Mouse (Mus musculus) hindbrain, embryonic 12.5 days (tissue): ENCODE measurements around the gene Notum. TPM values are rescaled to one million over a fixed set of nuclear protein-coding genes. Genes with fewer than 3 reads are reported as not detected.
"Not testable (repeated sequence)": the region's sequence is repeated elsewhere in the genome, so short reads cannot be mapped to it uniquely, and the experiment has no call there.

Experiments used
- ATAC-seq: fragments of 200-750 bp; cut with Nextera tagmentation; 2 replicates; pipeline ENCODE4 v1.8.0; 2017; ENCODE audit warnings: moderate TSS enrichment; ENCODE audit not compliant: low FRiP score
- H3K27ac ChIP-seq: fragments of 300-500 bp; sonication (generic); 2 replicates; pipeline ENCODE4 v1.5.1; 2016; ENCODE audit warnings: mild to moderate bottlenecking
- H3K27me3 ChIP-seq: fragments of 300-500 bp; sonication (generic); 2 replicates; pipeline ENCODE4 v1.6.1; 2016; ENCODE audit warnings: mild to moderate bottlenecking
- H3K36me3 ChIP-seq: fragments of 300-500 bp; sonication (generic); 2 replicates; pipeline ENCODE4 v1.6.1; 2016; ENCODE audit warnings: mild to moderate bottlenecking
- H3K4me1 ChIP-seq: fragments of 300-500 bp; sonication (generic); 2 replicates; pipeline ENCODE4 v1.6.1; 2016
- H3K4me2 ChIP-seq: fragments of 300-500 bp; sonication (generic); replicated peaks from 2 replicates; pipeline ENCODE4 v1.6.1; 2016; ENCODE audit warnings: mild to moderate bottlenecking
- H3K4me3 ChIP-seq: fragments of 300-500 bp; sonication (generic); 2 replicates; pipeline ENCODE4 v1.5.1; 2016; ENCODE audit warnings: mild to moderate bottlenecking
- H3K9ac ChIP-seq: fragments of 300-500 bp; sonication (generic); 2 replicates; pipeline ENCODE4 v1.6.1; 2016; ENCODE audit warnings: mild to moderate bottlenecking, moderate library complexity
- H3K9me3 ChIP-seq: fragments of 300-500 bp; sonication (generic); replicated peaks from 2 replicates; pipeline ENCODE4 v1.6.1; 2016; ENCODE audit warnings: mild to moderate bottlenecking
- WGBS: fragments of 180-500 bp; shearing (Covaris S2); methylation state at CpG from one replicate; pipeline ENCODE4 v1.1.7; 2016; 5-methylcytosine and 5-hydroxymethylcytosine counted together
- polyA plus RNA-seq: library from polyadenylated mRNA; unstranded; fragments of >200 nt; fragmentation: Nextera tagmentation; extraction: Ambion mirVana; gene quantifications from 2 replicates; pipeline ENCODE4 v1.2.1, GENCODE M21; 2016

The Notum gene
- polyA plus RNA-seq, 1 experiment from 2014 or later = 3.0 TPM

- H3K4me3 ChIP-seq = no peak overlapping the region
- no peaks in the 10 kb centered on the region for H3K27me3 ChIP-seq
- ATAC-seq = no peak
- 58% methylated on average over 3 of the region's 3 CpGs for WGBS
- H3K27ac ChIP-seq = no peak overlapping the region
- peaks cover 18% of the 10 kb centered on the region for H3K4me1 ChIP-seq
- peaks cover 52% of the 10 kb centered on the region for H3K36me3 ChIP-seq
- H3K9me3 ChIP-seq = no peaks in the 10 kb centered on the region
- no peak overlapping the region for H3K4me2 ChIP-seq
- no peak overlapping the region for H3K9ac ChIP-seq
Observed at GRCm38 (mm10) chr11:120693461-120693860, 32.5 kb upstream of the Notum start.

GRCm38 (mm10) chr11:120692471-120693011, 31.6 kb upstream of the Notum start:
- no peaks in the 10 kb centered on the region for H3K27me3 ChIP-seq
- H3K36me3 ChIP-seq = peaks cover 61% of the 10 kb centered on the region
- WGBS = 95% methylated on average over 4 of the region's 4 CpGs
- no peaks in the 10 kb centered on the region for H3K9me3 ChIP-seq
- H3K27ac ChIP-seq = no peak overlapping the region
- no peak overlapping the region for H3K9ac ChIP-seq
- H3K4me1 ChIP-seq = peaks cover 18% of the 10 kb centered on the region
- H3K4me3 ChIP-seq = no peak overlapping the region
- ATAC-seq = no peak
- H3K4me2 ChIP-seq = no peak overlapping the region

GRCm38 (mm10) chr11:120689365-120689764, 28.4 kb upstream of the Notum start:
- H3K4me1 ChIP-seq = peaks cover 11% of the 10 kb centered on the region; the same call in 1 of the 2 replicates
- 90% methylated on average over 3 of the region's 3 CpGs for whole genome bisulfite sequencing
- H3K4me3 ChIP-seq = no peak overlapping the region
- 0 out of 2 replicates have a peak overlapping the region, but pooled peaks have one; percentile 27 for H3K9ac ChIP-seq
- no peaks in the 10 kb centered on the region for H3K9me3 ChIP-seq
- H3K27me3 ChIP-seq = no peaks in the 10 kb centered on the region
- peaks cover 68% of the 10 kb centered on the region for H3K36me3 ChIP-seq
- H3K27ac ChIP-seq = no peak overlapping the region
- no peak for ATAC-seq
- no peak overlapping the region for H3K4me2 ChIP-seq

GRCm38 (mm10) chr11:120686650-120687272, 25.8 kb upstream of the Notum start:
- Histone ChIP-seq H3K9ac (no peak overlapping the region), H3K36me3 (peaks cover 70% of the 10 kb centered on the region), H3K4me1 (peaks cover 10% of the 10 kb centered on the region; the same call in 1 of the 2 replicates), H3K9me3 (no peaks in the 10 kb centered on the region), H3K4me3 (no peak overlapping the region), H3K27ac (peak overlapping the region; percentile 12; the same call in 1 of the 2 replicates), H3K27me3 (no peaks in the 10 kb centered on the region), H3K4me2 (no peak overlapping the region)
- ATAC-seq = no peak
- 57% methylated on average over 20 of the region's 20 CpGs for WGBS

- Histone ChIP-seq H3K4me1 (peaks cover 10% of the 10 kb centered on the region; the same call in 1 of the 2 replicates), H3K9ac (no peak overlapping the region), H3K36me3 (peaks cover 75% of the 10 kb centered on the region), H3K27me3 (no peaks in the 10 kb centered on the region), H3K4me3 (no peak overlapping the region), H3K27ac (no peak overlapping the region), H3K4me2 (no peak overlapping the region), H3K9me3 (no peaks in the 10 kb centered on the region)
- WGBS = 88% methylated on average over 2 of the region's 2 CpGs
- ATAC-seq = no peak
Observed at GRCm38 (mm10) chr11:120684660-120685059, 23.7 kb upstream of the Notum start.

- peaks cover 75% of the 10 kb centered on the region for H3K36me3 ChIP-seq
- no peak overlapping the region for H3K4me2 ChIP-seq
- H3K4me1 ChIP-seq = peaks cover 10% of the 10 kb centered on the region; the same call in 1 of the 2 replicates
- no peak for ATAC-seq
- no peak overlapping the region for H3K4me3 ChIP-seq
- no peak overlapping the region for H3K9ac ChIP-seq
- H3K27ac ChIP-seq = no peak overlapping the region
- 87% methylated on average over 2 of the region's 2 CpGs for WGBS
- H3K27me3 ChIP-seq = no peaks in the 10 kb centered on the region
- H3K9me3 ChIP-seq = no peaks in the 10 kb centered on the region
Observed at GRCm38 (mm10) chr11:120684086-120684485, 23.1 kb upstream of the Notum start.

GRCm38 (mm10) chr11:120683536-120683935, 22.6 kb upstream of the Notum start:
- Histone ChIP-seq H3K4me1 (peaks cover 10% of the 10 kb centered on the region; the same call in 1 of the 2 replicates), H3K9me3 (no peaks in the 10 kb centered on the region), H3K27me3 (no peaks in the 10 kb centered on the region), H3K27ac (no peak overlapping the region), H3K4me3 (no peak overlapping the region), H3K9ac (no peak overlapping the region), H3K36me3 (peaks cover 75% of the 10 kb centered on the region), H3K4me2 (no peak overlapping the region)
- ATAC-seq = no peak
- 91% methylated on average over 3 of the region's 3 CpGs for WGBS

- Histone ChIP-seq H3K4me1 (peaks cover 10% of the 10 kb centered on the region; the same call in 1 of the 2 replicates), H3K36me3 (peaks cover 76% of the 10 kb centered on the region), H3K27ac (no peak overlapping the region), H3K4me2 (no peak overlapping the region), H3K9ac (no peak overlapping the region), H3K27me3 (no peaks in the 10 kb centered on the region), H3K4me3 (no peak overlapping the region), H3K9me3 (no peaks in the 10 kb centered on the region)
- WGBS = 96% methylated on average over 5 of the region's 5 CpGs
- no peak for ATAC-seq
Observed at GRCm38 (mm10) chr11:120682683-120683082, 21.7 kb upstream of the Notum start.

GRCm38 (mm10) chr11:120679909-120680308, 18.9 kb upstream of the Notum start:
- no peak for ATAC-seq
- H3K4me1 ChIP-seq = no peaks in the 10 kb centered on the region
- no peaks in the 10 kb centered on the region for H3K27me3 ChIP-seq
- no peak overlapping the region for H3K9ac ChIP-seq
- H3K27ac ChIP-seq = no peak overlapping the region
- peaks cover 71% of the 10 kb centered on the region for H3K36me3 ChIP-seq
- no peak overlapping the region for H3K4me2 ChIP-seq
- H3K4me3 ChIP-seq = no peak overlapping the region
- no peaks in the 10 kb centered on the region for H3K9me3 ChIP-seq
- WGBS = 90% methylated on average over 3 of the region's 3 CpGs

GRCm38 (mm10) chr11:120676951-120677350, 16.0 kb upstream of the Notum start:
- no peak for ATAC-seq
- 95% methylated on average over 4 of the region's 4 CpGs for WGBS
- no peak overlapping the region for H3K9ac ChIP-seq
- no peak overlapping the region for H3K27ac ChIP-seq
- H3K4me3 ChIP-seq = no peak overlapping the region
- H3K4me1 ChIP-seq = peaks cover 10% of the 10 kb centered on the region
- H3K4me2 ChIP-seq = no peak overlapping the region
- H3K9me3 ChIP-seq = no peaks in the 10 kb centered on the region
- peaks cover 53% of the 10 kb centered on the region for H3K36me3 ChIP-seq
- no peaks in the 10 kb centered on the region for H3K27me3 ChIP-seq

- H3K36me3 ChIP-seq = peaks cover 48% of the 10 kb centered on the region
- 87% methylated on average over 4 of the region's 5 CpGs for WGBS
- not testable (repeated sequence) for H3K27ac ChIP-seq, H3K4me2 ChIP-seq, H3K4me1 ChIP-seq, ATAC-seq, H3K9me3 ChIP-seq, H3K27me3 ChIP-seq, H3K9ac ChIP-seq, H3K4me3 ChIP-seq
Observed at GRCm38 (mm10) chr11:120675875-120676274, 14.9 kb upstream of the Notum start.

GRCm38 (mm10) chr11:120673594-120674122, 12.7 kb upstream of the Notum start:
- Histone ChIP-seq H3K9me3 (no peaks in the 10 kb centered on the region), H3K27ac (peak overlapping the region; percentile 91), H3K4me1 (peaks cover 10% of the 10 kb centered on the region), H3K27me3 (no peaks in the 10 kb centered on the region), H3K4me3 (peak overlapping the region; percentile 73), H3K36me3 (peaks cover 27% of the 10 kb centered on the region), H3K9ac (peak overlapping the region; percentile 78), H3K4me2 (peak overlapping the region; percentile 80)
- WGBS = 41% methylated on average over 12 of the region's 12 CpGs
- ATAC-seq = peak; percentile 39
